Mouse (Mus musculus) lung, postnatal 0 days (tissue): ENCODE results near the gene Cenph. TPM values are rescaled to one million over a fixed set of nuclear protein-coding genes. Genes with fewer than 3 reads are reported as not detected.
"Not testable (repeated sequence)": the region's sequence is repeated elsewhere in the genome, so short reads cannot be mapped to it uniquely, and the experiment has no call there.

Experiments used
- ATAC-seq: fragments of 200-750 bp; cut with Nextera tagmentation; 2 replicates; pipeline ENCODE4 v1.8.0; 2017; ENCODE audit warnings: moderate library complexity
- DNase-seq: peaks from one replicate; pipeline ENCODE4 v3.0.0-alpha.2; 2016; ENCODE audit warnings: low spot score
- H3K27ac ChIP-seq: fragments of 300-500 bp; sonication (generic); 2 replicates; pipeline ENCODE4 v1.5.1; 2014; ENCODE audit warnings: antibody characterized with exemption, mild to moderate bottlenecking, low read length, mixed read lengths
- H3K27me3 ChIP-seq: fragments of 300-500 bp; sonication (generic); replicated peaks from 2 replicates; pipeline ENCODE4 v1.6.1; 2014; ENCODE audit warnings: low read length, mixed read lengths; ENCODE audit not compliant: insufficient read depth
- H3K36me3 ChIP-seq: fragments of 300-500 bp; sonication (generic); 2 replicates; pipeline ENCODE4 v1.6.1; 2014; ENCODE audit warnings: low read length, mixed read lengths; ENCODE audit not compliant: insufficient read depth
- H3K4me1 ChIP-seq: fragments of 300-500 bp; sonication (generic); 2 replicates; pipeline ENCODE4 v1.6.1; 2014; ENCODE audit warnings: antibody characterized with exemption, low read depth, low read length, mixed read lengths; ENCODE audit not compliant: insufficient read depth
- H3K4me2 ChIP-seq: fragments of 300-500 bp; sonication (generic); replicated peaks from 2 replicates; pipeline ENCODE4 v1.6.1; 2014; ENCODE audit warnings: low read depth, mild to moderate bottlenecking, low read length, moderate library complexity, mixed read lengths
- H3K4me3 ChIP-seq: fragments of 300-500 bp; sonication (generic); 2 replicates; pipeline ENCODE4 v1.5.1; 2014; ENCODE audit warnings: low read depth, low read length
- H3K9ac ChIP-seq: fragments of 300-500 bp; sonication (generic); replicated peaks from 2 replicates; pipeline ENCODE4 v1.6.1; 2014; ENCODE audit warnings: low read depth, mild to moderate bottlenecking
- H3K9me3 ChIP-seq: fragments of 300-500 bp; sonication (generic); 2 replicates; pipeline ENCODE4 v1.6.1; 2016; ENCODE audit warnings: low read length, mixed read lengths
- CTCF ChIP-seq: IDR thresholded peaks from 2 replicates; pipeline ENCODE4 v1.5.1; 2016; ENCODE audit warnings: antibody characterized with exemption, mild to moderate bottlenecking
- EP300 ChIP-seq: IDR thresholded peaks from 2 replicates; pipeline ENCODE4 v1.6.1; 2016; ENCODE audit warnings: antibody characterized with exemption, mild to moderate bottlenecking, control low read depth
- WGBS: fragments of 180-500 bp; shearing (Covaris S2); extraction: QIAGEN DNeasy Blood & Tissue Kit; methylation state at CpG from one replicate; pipeline ENCODE4 v1.1.7; 2014; 5-methylcytosine and 5-hydroxymethylcytosine counted together
- polyA plus RNA-seq: library from polyadenylated mRNA; unstranded; fragments of >200 nt; fragmentation: Nextera tagmentation; extraction: Ambion mirVana; gene quantifications from 2 replicates; pipeline ENCODE4 v1.2.1, GENCODE M21; 2015

Cenph gene
- polyA plus RNA-seq, 1 experiment from 2014 or later, result 2.5 TPM

DNA sequence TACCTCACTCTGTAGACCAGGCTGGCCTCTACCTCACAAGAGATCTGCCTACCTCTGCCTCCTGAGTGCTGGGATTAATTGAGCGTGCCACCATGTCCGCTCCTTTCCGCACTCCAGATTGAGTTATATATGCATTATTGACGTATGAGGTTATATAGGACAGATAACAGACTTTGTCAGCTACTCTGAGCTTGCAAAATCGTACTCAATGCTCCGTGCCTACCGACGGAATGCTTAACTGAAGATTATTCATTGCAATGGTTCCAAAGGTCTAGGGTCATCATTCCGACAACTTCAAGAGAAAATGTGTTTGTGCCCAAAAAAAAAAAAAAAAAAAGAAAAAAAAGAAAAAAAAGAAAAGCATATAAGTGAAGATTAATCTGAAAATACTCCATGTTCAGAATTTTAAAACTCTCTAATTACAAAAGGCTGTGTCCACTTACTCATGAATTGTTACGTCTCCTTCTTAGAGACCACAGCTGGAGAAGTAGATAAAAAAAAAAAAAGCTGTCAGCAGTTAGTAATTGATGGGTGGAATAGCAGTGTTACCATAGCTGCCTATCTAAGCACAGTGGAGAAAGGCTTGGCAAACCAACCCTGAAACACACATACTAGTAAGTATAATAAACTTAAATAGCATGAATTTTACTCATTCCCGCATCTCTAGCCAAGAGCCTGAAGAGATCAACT is 32.2 kb downstream of the Cenph start:
- peak overlapping the region; percentile 54 for H3K4me2 ChIP-seq
- H3K9me3 ChIP-seq, result no peaks in the 10 kb centered on the region
- H3K27me3 ChIP-seq, result no peaks in the 10 kb centered on the region
- ATAC-seq (peak; percentile 25), DNase-seq (peak; percentile 72)
- H3K4me1 ChIP-seq, result no peaks in the 10 kb centered on the region
- TF ChIP-seq CTCF (no peak), EP300 (no peak)
- WGBS, result 51% methylated on average over 11 of the region's 11 CpGs
- peak overlapping the region; percentile 77 for H3K4me3 ChIP-seq
- peak overlapping the region; percentile 69; the same call in 1 of the 2 replicates for H3K9ac ChIP-seq
- peak overlapping the region; percentile 94 for H3K27ac ChIP-seq
- no peaks in the 10 kb centered on the region; the same call in 1 of the 2 replicates for H3K36me3 ChIP-seq

DNA sequence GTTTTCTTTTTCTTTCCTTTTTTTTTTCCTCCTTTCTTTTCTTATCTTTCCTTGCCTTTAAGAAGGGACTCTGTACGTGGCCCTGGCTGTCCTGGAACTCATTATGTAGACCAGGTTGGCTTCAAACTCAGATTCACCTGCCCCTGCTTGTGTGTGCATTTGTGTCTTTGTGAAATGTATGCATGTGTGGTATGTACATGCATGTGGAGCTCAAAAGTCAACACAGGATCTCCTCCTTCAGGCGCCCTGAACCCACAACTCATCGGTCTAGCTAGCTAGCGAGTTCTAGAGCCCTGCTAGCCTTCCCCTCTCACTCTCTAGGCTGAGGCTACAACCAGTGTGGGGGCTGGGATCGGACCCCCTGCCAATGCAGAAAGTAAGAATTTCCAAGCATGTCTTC is 32.9 kb downstream of the Cenph start:
- Histone ChIP-seq H3K9ac (no peak overlapping the region), H3K9me3 (no peaks in the 10 kb centered on the region), H3K27me3 (no peaks in the 10 kb centered on the region), H3K36me3 (no peaks in the 10 kb centered on the region; the same call in 1 of the 2 replicates), H3K27ac (no peak overlapping the region), H3K4me1 (no peaks in the 10 kb centered on the region), H3K4me3 (no peak overlapping the region), H3K4me2 (no peak overlapping the region)
- 82% methylated on average over 5 of the region's 5 CpGs for WGBS
- TF ChIP-seq CTCF (no peak), EP300 (no peak)
- DNase-seq, result no peak
- ATAC-seq, result no peak

DNA sequence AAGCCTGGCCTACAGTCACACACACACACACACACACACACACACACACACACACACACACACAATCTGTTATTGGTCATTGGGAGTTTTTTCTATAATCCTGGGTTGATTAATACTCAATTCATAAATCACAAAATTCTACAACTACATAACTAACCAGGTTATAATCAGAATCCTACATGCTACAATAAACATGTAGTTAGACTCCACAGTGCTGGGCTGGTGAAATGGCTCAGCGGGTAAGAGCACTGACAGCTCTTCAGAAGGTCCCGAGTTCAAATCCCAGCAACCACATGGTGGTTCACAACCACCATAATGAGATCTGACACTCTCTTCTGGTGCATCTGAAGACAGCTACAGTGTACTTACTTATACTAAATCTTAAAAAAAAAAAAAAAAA is 42.9 kb downstream of the Cenph start:
- H3K9ac ChIP-seq, result no peak overlapping the region
- no peak overlapping the region for H3K27ac ChIP-seq
- H3K4me1 ChIP-seq, result no peaks in the 10 kb centered on the region
- TF ChIP-seq EP300 (no peak), CTCF (no peak)
- ATAC-seq, result no peak
- no peak overlapping the region for H3K4me2 ChIP-seq
- no peaks in the 10 kb centered on the region for H3K27me3 ChIP-seq
- no peaks in the 10 kb centered on the region for H3K9me3 ChIP-seq
- no peak for DNase-seq
- no peaks in the 10 kb centered on the region for H3K36me3 ChIP-seq
- H3K4me3 ChIP-seq, result no peak overlapping the region
- 94% methylated on average over 2 of the region's 2 CpGs for WGBS

DNA sequence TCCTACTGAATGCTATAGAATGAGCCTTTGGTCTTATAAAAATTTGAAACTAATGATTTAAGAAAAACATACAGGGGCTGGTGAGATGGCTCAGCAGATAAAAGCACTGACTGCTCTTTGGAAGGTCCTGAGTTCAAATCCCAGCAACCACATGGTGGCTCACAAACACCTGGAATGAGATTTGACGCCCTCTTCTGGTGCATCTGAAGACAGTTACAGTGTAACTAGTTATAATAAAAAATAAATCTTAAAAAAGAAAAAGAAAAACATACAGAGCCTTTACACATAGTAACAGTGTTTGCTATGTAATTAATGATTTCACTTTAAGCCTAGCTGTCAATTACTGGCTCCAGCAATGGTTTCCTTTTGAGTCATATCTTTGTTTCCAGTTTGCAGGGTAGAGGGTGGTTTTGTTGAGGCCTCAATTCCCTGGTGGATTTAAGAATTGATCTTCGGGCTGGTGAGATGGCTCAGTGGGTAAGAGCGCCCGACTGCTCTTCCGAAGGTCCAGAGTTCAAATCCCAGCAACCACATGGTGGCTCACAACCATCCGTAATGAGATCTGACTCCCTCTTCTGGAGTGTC is 44.1 kb downstream of the Cenph start:
- H3K9me3 ChIP-seq, H3K4me1 ChIP-seq, DNase-seq, H3K36me3 ChIP-seq, ATAC-seq, H3K4me3 ChIP-seq, H3K27me3 ChIP-seq, H3K9ac ChIP-seq: not testable (repeated sequence)
- peak overlapping the region; percentile 52 for H3K4me2 ChIP-seq
- WGBS, result 91% methylated on average over 5 of the region's 6 CpGs
- H3K27ac ChIP-seq, result peak overlapping the region; percentile 95; the same call in 1 of the 2 replicates

DNA sequence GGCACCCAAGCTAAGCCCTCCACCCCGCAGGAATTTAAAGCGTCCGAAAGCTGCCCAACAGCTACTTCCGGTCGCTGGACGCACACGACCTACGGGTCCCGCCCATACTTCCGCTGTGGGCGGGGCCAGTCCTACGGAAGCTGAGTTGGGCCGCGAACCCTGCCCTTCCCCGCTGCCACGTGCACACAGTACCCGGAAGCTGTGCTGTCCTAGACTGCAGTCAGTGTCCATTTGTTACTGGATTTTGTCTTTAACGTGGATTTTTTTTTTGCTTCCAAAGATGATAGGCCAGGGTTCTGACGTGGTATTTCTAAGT is 44.9 kb downstream of the Cenph start, which contains the start of gene Cdk7:
TSS of gene Cdk7 (minus strand) at position 79 of the 316 bp plus-strand sequence.
- Histone ChIP-seq H3K4me2 (peak within 1 kb of the TSS; percentile 77), H3K27me3 (no peaks in the 10 kb centered on the region), H3K4me1 (no peaks in the 10 kb centered on the region), H3K27ac (peak within 1 kb of the TSS; percentile 95), H3K9me3 (no peaks in the 10 kb centered on the region), H3K4me3 (peak within 1 kb of the TSS; percentile 80), H3K9ac (peak within 1 kb of the TSS; percentile 91), H3K36me3 (no peaks in the 10 kb centered on the region)
- peak; percentile 98 for DNase-seq
- WGBS, result 0% methylated on average over 19 of the region's 19 CpGs
- TF ChIP-seq CTCF (no peak), EP300 (peak; percentile 39; the same call in 1 of the 2 replicates)
- ATAC-seq, result peak; percentile 99

DNA sequence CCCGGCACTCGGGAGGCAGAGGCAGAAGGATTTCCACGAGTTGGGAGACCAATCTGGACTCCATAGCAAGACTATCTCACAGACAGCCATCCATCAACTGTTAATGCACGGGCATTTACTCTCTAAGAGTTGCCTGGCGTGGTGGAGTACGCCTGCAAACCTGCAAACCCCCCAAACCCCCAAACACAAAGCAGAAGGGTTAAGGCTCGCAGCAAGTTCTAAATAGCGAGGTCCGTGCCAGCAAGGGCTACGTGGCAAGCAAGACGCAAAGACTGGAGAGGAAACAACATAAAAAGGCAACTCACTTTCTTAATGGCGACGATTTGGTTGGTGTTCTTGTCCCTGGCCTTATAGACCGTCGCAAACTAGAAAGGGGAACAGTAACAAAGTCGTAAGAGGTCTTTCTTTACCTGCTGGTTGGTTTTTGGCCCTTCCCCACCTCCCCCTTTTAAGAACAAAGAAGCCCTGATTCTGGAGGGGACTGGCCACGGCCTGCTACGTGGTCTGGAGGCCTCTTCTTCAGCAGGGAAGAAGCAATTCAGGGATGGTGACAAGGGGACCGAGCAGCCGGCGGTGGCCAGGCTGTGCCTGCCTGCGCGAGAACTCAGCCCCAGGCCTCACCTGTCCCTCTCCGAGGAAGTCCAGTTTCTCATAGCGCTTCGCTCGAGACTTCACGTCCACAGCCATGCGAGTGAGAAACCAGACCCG is 45.4 kb downstream of the Cenph start:
- H3K27ac ChIP-seq, result peak overlapping the region; percentile 95
- peak overlapping the region; percentile 80 for H3K4me3 ChIP-seq
- TF ChIP-seq EP300 (no peak), CTCF (no peak)
- H3K9ac ChIP-seq, result peak overlapping the region; percentile 91
- no peaks in the 10 kb centered on the region for H3K9me3 ChIP-seq
- peak overlapping the region; percentile 77 for H3K4me2 ChIP-seq
- ATAC-seq (peak; percentile 4), DNase-seq (no peak)
- H3K27me3 ChIP-seq, result no peaks in the 10 kb centered on the region
- under 1% methylated on average over 30 of the region's 30 CpGs for WGBS
- H3K36me3 ChIP-seq, result no peaks in the 10 kb centered on the region
- no peaks in the 10 kb centered on the region for H3K4me1 ChIP-seq

DNA sequence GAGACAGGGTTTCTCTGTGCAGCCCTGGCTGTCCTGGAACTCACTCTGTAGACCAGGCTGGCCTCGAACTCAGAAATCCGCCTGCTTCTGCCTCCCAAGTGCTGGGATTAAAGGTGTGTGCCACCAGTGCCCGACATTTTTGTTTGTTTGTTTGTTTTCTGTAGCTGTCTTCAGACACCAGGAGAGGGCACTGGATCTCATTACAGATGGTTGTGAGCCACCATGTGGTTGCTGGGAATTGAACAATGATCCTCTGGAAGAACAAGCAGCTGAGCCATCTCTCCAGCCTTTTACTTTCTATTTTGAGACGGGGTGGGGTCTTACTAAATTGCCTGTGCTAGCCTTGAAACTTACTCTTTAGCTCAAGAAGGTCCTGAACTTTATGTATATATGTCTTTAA is 47.2 kb downstream of the Cenph start:
- not testable (repeated sequence) for H3K4me2 ChIP-seq, H3K9me3 ChIP-seq, H3K4me1 ChIP-seq, H3K4me3 ChIP-seq, H3K27me3 ChIP-seq, DNase-seq, H3K27ac ChIP-seq, ATAC-seq, H3K36me3 ChIP-seq, H3K9ac ChIP-seq
- 89% methylated on average over 4 of the region's 4 CpGs for WGBS
